Mouse (Mus musculus): Measurements from ENCODE around the gene Spdye4a. TPM values are rescaled to one million over a fixed set of nuclear protein-coding genes. Genes with fewer than 3 reads are reported as not detected.

Spdye4a gene
- polyA plus RNA-seq (2012) = 0.02 TPM in 1 of 2 replicates, not detected in the other

DNA sequence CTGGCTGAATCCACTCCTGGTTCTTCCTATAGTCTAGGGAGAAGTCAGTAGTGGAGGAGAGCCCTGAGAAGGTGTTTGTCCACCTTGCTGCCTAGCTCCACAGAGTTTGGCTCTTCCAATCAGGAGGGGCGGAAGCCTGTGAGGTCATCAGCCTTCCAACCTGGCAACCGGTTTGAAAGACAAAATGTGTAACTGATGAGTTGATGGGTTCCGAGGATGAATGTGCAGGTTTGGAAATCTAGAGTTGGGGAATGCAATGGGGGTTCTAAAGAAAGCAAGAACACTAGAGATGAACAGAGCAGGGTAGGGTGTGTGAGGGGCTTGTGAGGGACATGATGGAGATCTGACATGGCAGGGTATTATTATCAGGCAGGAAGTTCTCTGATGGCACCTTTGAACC, at the start of gene Spdye4a:
TSS of gene Spdye4a (minus strand) at position 101 of the 400 bp plus-strand sequence.
- H3K27me3 ChIP-seq (ENCODE audit: control insufficient read depth) = peaks cover 3% of the 10 kb centered on the region
- H3K36me3 ChIP-seq (ENCODE audit: control insufficient read depth) = no peaks in the 10 kb centered on the region
- no peak within 1 kb of the TSS for H3K4me3 ChIP-seq (replicated peaks)
- H3K4me1 ChIP-seq (ENCODE audit: control insufficient read depth) = no peaks in the 10 kb centered on the region
- TF ChIP-seq GATA1 (IDR thresholded peaks at IDR 0.05; ENCODE audit: low read length) (no peak), TAL1 (IDR thresholded peaks at IDR 0.05; ENCODE audit: low read length) (no peak)
- H3K9me3 ChIP-seq (ENCODE audit: control insufficient read depth, low read length) = no peaks in the 10 kb centered on the region

DNA sequence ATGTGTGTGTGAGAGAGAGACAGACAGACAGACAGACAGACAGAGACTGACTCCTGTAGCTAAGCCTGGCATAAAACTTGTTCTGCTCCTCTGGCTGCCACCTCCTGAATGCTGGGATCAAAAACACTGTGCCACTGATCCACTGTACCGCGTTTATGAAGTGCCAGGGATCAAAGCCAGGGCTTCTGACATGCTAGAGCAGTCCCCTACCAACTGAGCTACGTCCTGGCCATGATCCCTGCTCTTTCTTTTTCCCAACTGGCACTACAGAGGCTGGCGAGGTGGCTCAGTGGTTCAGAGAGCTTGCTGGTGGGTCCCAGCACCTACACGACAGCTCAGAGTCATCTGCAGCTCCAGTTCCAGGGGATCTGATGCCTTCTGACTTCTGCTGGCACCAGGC, 49.1 kb upstream of the Spdye4a start:
- H3K36me3 ChIP-seq (ENCODE audit: control insufficient read depth) = no peaks in the 10 kb centered on the region
- no peaks in the 10 kb centered on the region for H3K9me3 ChIP-seq (ENCODE audit: control insufficient read depth, low read length)
- no peak overlapping the region for H3K4me3 ChIP-seq (replicated peaks)
- H3K27me3 ChIP-seq (ENCODE audit: control insufficient read depth) = peaks cover 26% of the 10 kb centered on the region
- no peak for TF ChIP-seq GATA1 (IDR thresholded peaks at IDR 0.05; ENCODE audit: low read length)
- no peak for TF ChIP-seq TAL1 (IDR thresholded peaks at IDR 0.05; ENCODE audit: low read length)
- H3K4me1 ChIP-seq (ENCODE audit: control insufficient read depth) = no peaks in the 10 kb centered on the region; the same call in 1 of the 2 replicates

DNA sequence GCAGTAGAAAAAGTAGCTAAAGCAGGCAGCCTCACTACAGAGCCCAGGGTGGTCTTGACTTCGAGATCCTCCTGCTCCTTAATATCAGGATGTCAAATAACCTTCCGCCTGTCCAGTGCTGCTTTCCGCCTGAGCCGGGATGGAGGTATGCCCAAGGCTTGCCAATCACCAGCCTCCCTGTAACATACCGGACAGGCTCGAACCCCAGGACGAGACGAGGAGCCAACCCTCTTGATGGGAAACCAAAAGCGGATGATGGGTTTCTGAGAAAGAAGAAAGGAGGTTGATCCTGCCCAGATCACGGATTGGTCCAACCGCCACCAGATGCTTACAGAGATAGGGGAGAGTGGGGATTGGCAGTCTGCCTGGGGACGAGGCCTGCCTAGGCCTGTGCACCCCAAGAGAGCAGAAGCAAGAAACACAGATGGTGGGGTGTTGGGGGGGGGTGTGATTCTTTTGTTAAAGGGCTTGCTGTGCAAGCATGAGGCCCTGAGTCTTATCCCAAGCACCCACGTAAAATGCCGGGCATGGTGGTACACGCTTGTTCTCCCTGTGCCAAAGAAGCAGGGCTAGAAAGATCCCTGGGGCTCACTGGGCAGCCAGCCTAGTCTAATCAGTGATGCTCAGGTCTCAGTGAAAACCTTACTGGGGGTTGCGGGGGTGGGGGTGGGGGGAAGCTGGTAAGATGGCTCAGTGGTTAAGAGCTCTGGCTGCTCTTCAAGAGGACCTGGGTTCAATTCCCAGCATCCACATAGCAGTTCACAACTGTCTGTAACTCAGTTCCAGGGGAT, 46.0 kb upstream of the Spdye4a start:
- Histone ChIP-seq H3K4me1 (ENCODE audit: control insufficient read depth) (peaks cover 12% of the 10 kb centered on the region), H3K9me3 (ENCODE audit: control insufficient read depth, low read length) (no peaks in the 10 kb centered on the region), H3K36me3 (ENCODE audit: control insufficient read depth) (no peaks in the 10 kb centered on the region), H3K4me3 (replicated peaks) (no peak overlapping the region), H3K27me3 (ENCODE audit: control insufficient read depth) (peaks cover 45% of the 10 kb centered on the region)
- no peak for TF ChIP-seq GATA1 (IDR thresholded peaks at IDR 0.05; ENCODE audit: low read length)
- TF ChIP-seq TAL1 (IDR thresholded peaks at IDR 0.05; ENCODE audit: low read length) = no peak

DNA sequence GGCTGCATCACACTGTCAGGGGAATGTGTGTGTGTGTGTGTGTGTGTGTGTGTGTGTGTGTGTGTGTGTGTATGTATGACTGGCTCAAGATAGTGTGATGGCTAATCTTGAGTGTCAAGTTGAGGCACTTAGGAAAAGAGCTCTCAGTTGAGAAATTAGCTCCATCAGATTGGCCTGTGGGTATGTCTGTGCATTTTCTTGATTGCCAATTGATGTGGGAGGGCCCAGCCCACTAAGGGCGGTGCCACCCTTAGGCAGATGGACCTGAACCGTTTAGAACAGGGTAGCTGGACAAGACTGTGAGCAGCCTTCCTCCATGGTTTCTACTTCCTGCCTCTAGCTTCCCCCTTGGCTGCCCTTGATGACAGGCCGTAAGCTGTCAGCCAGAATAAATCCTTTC, 45.4 kb upstream of the Spdye4a start:
- H3K4me1 ChIP-seq (ENCODE audit: control insufficient read depth) = peaks cover 12% of the 10 kb centered on the region
- H3K4me3 ChIP-seq (replicated peaks) = no peak overlapping the region
- H3K36me3 ChIP-seq (ENCODE audit: control insufficient read depth) = no peaks in the 10 kb centered on the region
- TF ChIP-seq TAL1 (IDR thresholded peaks at IDR 0.05; ENCODE audit: low read length) (no peak), GATA1 (IDR thresholded peaks at IDR 0.05; ENCODE audit: low read length) (no peak)
- peaks cover 39% of the 10 kb centered on the region for H3K27me3 ChIP-seq (ENCODE audit: control insufficient read depth)
- H3K9me3 ChIP-seq (ENCODE audit: control insufficient read depth, low read length) = no peaks in the 10 kb centered on the region

DNA sequence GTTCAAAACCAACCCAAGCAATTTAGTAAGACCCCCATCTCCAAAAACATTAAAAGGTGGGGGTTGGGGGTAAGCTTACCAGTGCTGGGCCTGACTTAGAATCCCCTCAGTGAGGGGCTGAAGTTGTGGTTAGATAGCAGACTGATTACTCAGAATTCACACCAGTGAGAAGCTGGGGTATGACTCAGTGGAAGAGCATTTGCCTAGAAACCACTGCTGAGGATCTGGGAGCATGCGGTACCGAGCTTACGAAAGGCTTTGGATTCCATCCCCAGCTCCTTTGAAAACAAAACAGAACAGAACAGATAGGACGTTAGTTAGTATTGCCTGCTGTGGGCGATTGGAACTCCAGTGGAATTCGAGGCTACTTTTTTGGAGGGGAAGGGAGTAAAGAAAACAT, 45.0 kb upstream of the Spdye4a start:
- TF ChIP-seq GATA1 (IDR thresholded peaks at IDR 0.05; ENCODE audit: low read length) (no peak), TAL1 (IDR thresholded peaks at IDR 0.05; ENCODE audit: low read length) (no peak)
- Histone ChIP-seq H3K4me3 (replicated peaks) (no peak overlapping the region), H3K36me3 (ENCODE audit: control insufficient read depth) (no peaks in the 10 kb centered on the region), H3K9me3 (ENCODE audit: control insufficient read depth, low read length) (no peaks in the 10 kb centered on the region), H3K4me1 (ENCODE audit: control insufficient read depth) (peaks cover 12% of the 10 kb centered on the region), H3K27me3 (ENCODE audit: control insufficient read depth) (peaks cover 37% of the 10 kb centered on the region)

DNA sequence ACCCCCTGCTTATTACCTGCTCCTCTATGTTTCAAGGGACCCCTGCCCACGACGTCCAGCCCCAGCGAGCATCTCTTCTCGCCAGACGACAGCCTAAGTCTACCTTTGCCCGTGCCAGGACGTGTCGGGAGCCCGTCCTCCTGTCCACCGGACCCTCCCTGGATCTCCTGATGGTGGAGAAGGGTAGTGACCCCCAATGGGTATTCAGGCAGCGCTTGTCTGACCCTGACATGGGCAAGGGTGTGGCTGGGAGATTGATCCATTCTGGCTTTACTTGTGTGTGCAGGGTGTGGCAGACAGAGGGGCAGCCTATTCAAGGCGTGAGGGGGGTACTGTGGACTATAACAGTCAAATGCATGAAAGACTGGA, 43.4 kb upstream of the Spdye4a start:
- no peaks in the 10 kb centered on the region for H3K36me3 ChIP-seq (ENCODE audit: control insufficient read depth)
- no peaks in the 10 kb centered on the region for H3K9me3 ChIP-seq (ENCODE audit: control insufficient read depth, low read length)
- H3K27me3 ChIP-seq (ENCODE audit: control insufficient read depth) = peaks cover 31% of the 10 kb centered on the region
- peak overlapping the region; percentile 65 for H3K4me3 ChIP-seq (replicated peaks)
- H3K4me1 ChIP-seq (ENCODE audit: control insufficient read depth) = peaks cover 12% of the 10 kb centered on the region
- TF ChIP-seq GATA1 (IDR thresholded peaks at IDR 0.05; ENCODE audit: low read length) = no peak
- no peak for TF ChIP-seq TAL1 (IDR thresholded peaks at IDR 0.05; ENCODE audit: low read length)

DNA sequence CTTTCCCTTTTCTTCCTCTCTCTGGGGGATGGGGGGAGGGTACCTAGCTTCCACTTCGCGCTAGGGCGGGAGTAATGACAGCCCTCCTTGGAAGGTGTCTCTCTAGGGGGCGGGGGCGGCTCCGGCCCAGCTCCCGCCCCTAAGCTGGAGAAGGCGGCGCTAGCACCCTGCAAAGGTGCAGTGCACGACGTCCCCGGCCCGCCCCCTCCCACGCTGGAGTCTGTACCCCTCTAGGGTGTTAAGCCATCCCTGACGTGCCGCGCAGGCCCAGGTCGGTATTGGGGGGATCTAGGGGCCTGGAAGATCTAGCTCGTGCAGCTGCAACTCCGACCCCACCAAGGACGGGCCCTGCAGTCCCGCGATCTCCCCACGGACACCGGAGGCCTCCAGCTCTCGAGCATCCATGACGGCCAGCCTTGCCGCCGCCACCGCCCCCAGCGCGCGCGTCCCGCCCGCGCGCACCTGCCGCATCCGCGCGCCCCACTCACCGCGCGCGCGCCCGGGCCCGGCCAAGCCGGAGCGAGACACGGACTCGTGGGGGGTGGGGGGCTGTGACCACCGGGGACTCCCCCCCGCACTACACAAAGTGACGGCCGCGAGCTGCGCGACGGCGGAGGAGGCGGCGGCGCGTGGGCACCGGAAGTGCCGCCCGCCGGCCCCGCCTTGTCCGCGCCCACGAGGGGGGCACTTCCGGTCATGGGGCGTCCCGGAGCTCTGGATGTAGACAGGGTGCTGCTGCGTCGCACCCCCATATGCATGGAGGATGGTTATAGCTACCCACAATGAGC, 42.9 kb upstream of the Spdye4a start, which contains the start of gene Zfp316:
TSS of gene Zfp316 (minus strand) at position 660 of the 788 bp plus-strand sequence.
- TF ChIP-seq GATA1 (IDR thresholded peaks at IDR 0.05; ENCODE audit: low read length) (no peak), TAL1 (IDR thresholded peaks at IDR 0.05; ENCODE audit: low read length) (no peak)
- Histone ChIP-seq H3K4me3 (replicated peaks) (peak within 1 kb of the TSS; percentile 65), H3K27me3 (ENCODE audit: control insufficient read depth) (peaks cover 31% of the 10 kb centered on the region), H3K36me3 (ENCODE audit: control insufficient read depth) (no peaks in the 10 kb centered on the region), H3K9me3 (ENCODE audit: control insufficient read depth, low read length) (no peaks in the 10 kb centered on the region), H3K4me1 (ENCODE audit: control insufficient read depth) (peaks cover 12% of the 10 kb centered on the region)

DNA sequence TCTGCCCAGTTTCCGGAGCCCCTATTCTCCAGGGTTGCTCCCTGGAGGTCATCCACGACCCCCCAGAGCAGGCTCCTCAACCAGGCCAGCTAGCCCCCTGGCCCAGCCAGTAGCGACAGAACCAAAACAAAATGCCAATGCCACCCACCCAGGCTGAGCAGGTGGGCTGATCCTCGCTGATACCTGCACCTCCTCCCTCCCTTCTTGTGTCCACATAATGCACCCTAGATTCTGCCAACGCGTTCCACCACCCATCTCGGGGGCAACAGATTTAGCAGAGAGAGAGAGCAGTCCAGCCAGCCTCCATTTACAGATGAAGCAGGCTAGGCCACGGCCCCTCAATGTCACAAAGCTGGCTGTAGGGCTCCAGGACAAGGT, 42.3 kb upstream of the Spdye4a start:
- H3K4me1 ChIP-seq (ENCODE audit: control insufficient read depth) = peaks cover 12% of the 10 kb centered on the region
- H3K9me3 ChIP-seq (ENCODE audit: control insufficient read depth, low read length) = no peaks in the 10 kb centered on the region
- peaks cover 31% of the 10 kb centered on the region for H3K27me3 ChIP-seq (ENCODE audit: control insufficient read depth)
- H3K4me3 ChIP-seq (replicated peaks) = peak overlapping the region; percentile 65
- TF ChIP-seq GATA1 (IDR thresholded peaks at IDR 0.05; ENCODE audit: low read length) = no peak
- no peak for TF ChIP-seq TAL1 (IDR thresholded peaks at IDR 0.05; ENCODE audit: low read length)
- no peaks in the 10 kb centered on the region for H3K36me3 ChIP-seq (ENCODE audit: control insufficient read depth)

DNA sequence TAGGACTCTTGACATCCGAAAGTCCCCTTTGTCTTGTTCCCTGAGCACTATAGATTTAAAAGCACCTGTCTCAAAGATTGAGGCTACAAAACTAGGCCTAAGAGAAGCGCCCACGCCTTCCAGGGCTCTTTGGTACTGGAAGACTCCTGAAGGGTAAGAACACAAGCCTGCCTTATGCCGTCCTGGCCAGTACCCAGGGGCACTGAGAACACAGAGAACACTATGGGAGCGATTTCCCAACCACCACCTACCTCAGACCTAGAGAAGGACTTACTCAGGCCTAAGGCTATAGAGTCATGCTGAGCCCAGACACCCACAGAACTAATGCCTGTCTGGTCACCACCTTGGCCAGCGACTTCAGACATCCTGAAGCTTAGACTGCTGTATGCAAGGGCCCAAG, 40.1 kb upstream of the Spdye4a start:
- H3K4me3 ChIP-seq (replicated peaks) = no peak overlapping the region
- H3K4me1 ChIP-seq (ENCODE audit: control insufficient read depth) = peaks cover 12% of the 10 kb centered on the region
- peaks cover 31% of the 10 kb centered on the region for H3K27me3 ChIP-seq (ENCODE audit: control insufficient read depth)
- H3K9me3 ChIP-seq (ENCODE audit: control insufficient read depth, low read length) = no peaks in the 10 kb centered on the region
- peaks cover 2% of the 10 kb centered on the region; the same call in 1 of the 2 replicates for H3K36me3 ChIP-seq (ENCODE audit: control insufficient read depth)
- TF ChIP-seq GATA1 (IDR thresholded peaks at IDR 0.05; ENCODE audit: low read length) = no peak
- no peak for TF ChIP-seq TAL1 (IDR thresholded peaks at IDR 0.05; ENCODE audit: low read length)

Measured in erythroblast, embryonic 14.5 days (primary cell).